Mouse (Mus musculus): ENCODE results near the gene Igfbp5.

- TF ChIP-seq POLR2A (IDR thresholded peaks at IDR 0.05; ENCODE audit: low read depth, low read length) (no peak), CTCF (IDR thresholded peaks at IDR 0.05; ENCODE audit: extremely low read depth, insufficient read length, insufficient replicate concordance, low read depth, low read length) (no peak)
Observed at GRCm38 (mm10) chr1:72861702-72862101, 13.0 kb downstream of the Igfbp5 start.
